Mouse (Mus musculus) limb, embryonic 11.5 days (tissue): ENCODE data around the gene Tep1. TPM values are rescaled to one million over a fixed set of nuclear protein-coding genes. Genes with fewer than 3 reads are reported as not detected.
A peak's percentile ranks its signal among the peaks of the same experiment; 100 is the strongest.
"Not testable (repeated sequence)": the region's sequence is repeated elsewhere in the genome, so short reads cannot be mapped to it uniquely, and the experiment has no call there.

ENCODE experiments used
- ATAC-seq: fragments of 200-750 bp; cut with Nextera tagmentation; 2 replicates; pipeline ENCODE4 v1.8.0; 2017; ENCODE audit warnings: low read depth; ENCODE audit not compliant: insufficient number of reproducible peaks, low FRiP score, low TSS enrichment
- DNase-seq: peaks from one replicate; pipeline ENCODE4 v3.0.0-alpha.2; 2015; ENCODE audit warnings: low spot score
- H3K27ac ChIP-seq: fragments of 300-500 bp; sonication (generic); replicated peaks from 2 replicates; pipeline ENCODE4 v1.5.1; 2014; ENCODE audit warnings: low read depth, mild to moderate bottlenecking, low read length
- H3K27me3 ChIP-seq: fragments of 300-500 bp; sonication (generic); 2 replicates; pipeline ENCODE4 v1.6.1; 2014; ENCODE audit warnings: mild to moderate bottlenecking, low read length, mixed read lengths; ENCODE audit not compliant: control insufficient read depth, insufficient read depth
- H3K36me3 ChIP-seq: fragments of 300-500 bp; sonication (generic); 2 replicates; pipeline ENCODE4 v1.6.1; 2014; ENCODE audit warnings: mild to moderate bottlenecking, low read length, moderate library complexity, mixed read lengths; ENCODE audit not compliant: control insufficient read depth, insufficient read depth
- H3K4me1 ChIP-seq: fragments of 300-500 bp; sonication (generic); 2 replicates; pipeline ENCODE4 v1.6.1; 2014; ENCODE audit warnings: low read length, mixed read lengths; ENCODE audit not compliant: control insufficient read depth, insufficient read depth
- H3K4me2 ChIP-seq: fragments of 300-500 bp; sonication (generic); 2 replicates; pipeline ENCODE4 v1.6.1; 2014; ENCODE audit warnings: low read depth, mild to moderate bottlenecking, moderate library complexity; ENCODE audit not compliant: severe bottlenecking
- H3K4me3 ChIP-seq: fragments of 300-500 bp; sonication (generic); 2 replicates; pipeline ENCODE4 v1.5.1; 2014; ENCODE audit warnings: low read depth, low read length
- H3K9ac ChIP-seq: fragments of 300-500 bp; sonication (generic); 2 replicates; pipeline ENCODE4 v1.6.1; 2014; ENCODE audit warnings: mild to moderate bottlenecking, low read length
- H3K9me3 ChIP-seq: fragments of 300-500 bp; sonication (generic); 2 replicates; pipeline ENCODE4 v1.6.1; 2016; ENCODE audit warnings: low read length; ENCODE audit not compliant: control insufficient read depth
- WGBS: fragments of 180-500 bp; shearing (Covaris S2); extraction: QIAGEN DNeasy Blood & Tissue Kit; methylation state at CpG from one replicate; pipeline ENCODE4 v1.1.7; 2014; 5-methylcytosine and 5-hydroxymethylcytosine counted together
- polyA plus RNA-seq: library from polyadenylated mRNA; unstranded; fragments of >200 nt; fragmentation: Nextera tagmentation; extraction: Ambion mirVana; gene quantifications from 2 replicates; pipeline ENCODE4 v1.2.1, GENCODE M21; 2014

The Tep1 gene
- polyA plus RNA-seq, 1 experiment from 2014 or later, result 5.2 TPM

DNA sequence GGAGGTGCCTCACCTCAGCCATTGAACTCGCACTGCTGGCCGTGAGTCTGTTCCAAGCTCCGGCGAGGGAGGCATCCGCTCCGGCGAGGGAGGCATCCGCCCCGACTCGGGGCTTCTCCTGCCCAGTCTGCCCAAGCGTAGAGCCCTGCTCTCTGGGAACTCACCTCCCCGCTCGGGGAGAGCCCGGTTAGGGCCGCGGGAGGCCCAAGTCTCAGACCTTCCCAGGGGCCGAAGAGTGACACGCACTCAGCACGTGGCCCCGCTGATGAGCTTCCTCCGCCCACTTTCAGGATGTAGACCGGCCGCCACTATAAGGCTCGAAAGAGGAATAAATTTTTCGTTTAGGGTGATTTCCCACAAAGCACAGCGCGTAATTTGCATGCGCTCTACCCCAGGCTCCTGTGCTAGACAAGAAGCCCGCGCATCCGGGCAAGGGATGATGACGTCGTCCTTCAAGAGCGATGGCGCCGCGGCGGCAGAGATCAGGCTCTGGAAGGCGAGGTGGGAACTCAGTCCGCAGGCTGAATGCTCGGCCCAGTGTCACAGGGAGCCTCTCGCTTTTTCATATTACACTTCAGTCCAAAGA lies 62.8 kb downstream of the Tep1 start, which contains the start of the genes Ccnb1ip1 and Parp2:
Ccnb1ip1 (minus strand) TSS at position 246 of the 586 bp plus-strand sequence.
Parp2 (plus strand) TSS at position 355 of the 586 bp plus-strand sequence.
- no peaks in the 10 kb centered on the region for H3K4me1 ChIP-seq
- H3K9ac ChIP-seq, result peak within 1 kb of the TSS; percentile 68
- under 1% methylated on average over 42 of the region's 42 CpGs for WGBS
- peak within 1 kb of the TSS; percentile 48 for H3K4me2 ChIP-seq
- H3K27me3 ChIP-seq, result no peaks in the 10 kb centered on the region
- H3K27ac ChIP-seq, result peak within 1 kb of the TSS; percentile 68; the same call in 1 of the 2 replicates
- H3K36me3 ChIP-seq, result no peaks in the 10 kb centered on the region
- peak; percentile 98 for DNase-seq
- no peaks in the 10 kb centered on the region for H3K9me3 ChIP-seq
- ATAC-seq, result peak; percentile 99
- peak within 1 kb of the TSS; percentile 33 for H3K4me3 ChIP-seq

DNA sequence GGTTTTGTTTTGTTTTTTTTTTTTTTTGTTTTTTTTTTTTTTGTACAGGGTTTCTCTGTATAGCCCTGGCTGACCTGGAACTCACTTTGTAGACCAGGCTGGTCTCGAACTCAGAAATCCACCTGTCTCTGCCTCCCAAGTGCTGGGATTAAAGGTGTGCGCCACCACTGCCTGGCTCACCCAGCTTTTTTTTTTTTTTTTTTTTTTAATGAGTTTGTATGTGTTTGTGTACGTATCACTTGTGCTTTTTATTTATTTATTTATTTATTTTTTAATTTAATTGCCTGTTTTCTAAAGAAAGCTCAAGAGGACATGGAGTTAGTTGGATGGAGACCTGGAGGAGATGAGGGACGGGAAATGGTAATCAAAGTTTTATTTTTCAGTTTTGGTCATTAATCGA lies 63.9 kb downstream of the Tep1 start:
- DNase-seq, H3K4me1 ChIP-seq, H3K27ac ChIP-seq, H3K9ac ChIP-seq, H3K4me2 ChIP-seq, H3K9me3 ChIP-seq, H3K36me3 ChIP-seq, ATAC-seq, H3K4me3 ChIP-seq, H3K27me3 ChIP-seq: not testable (repeated sequence)
- 90% methylated on average over 5 of the region's 5 CpGs for WGBS

DNA sequence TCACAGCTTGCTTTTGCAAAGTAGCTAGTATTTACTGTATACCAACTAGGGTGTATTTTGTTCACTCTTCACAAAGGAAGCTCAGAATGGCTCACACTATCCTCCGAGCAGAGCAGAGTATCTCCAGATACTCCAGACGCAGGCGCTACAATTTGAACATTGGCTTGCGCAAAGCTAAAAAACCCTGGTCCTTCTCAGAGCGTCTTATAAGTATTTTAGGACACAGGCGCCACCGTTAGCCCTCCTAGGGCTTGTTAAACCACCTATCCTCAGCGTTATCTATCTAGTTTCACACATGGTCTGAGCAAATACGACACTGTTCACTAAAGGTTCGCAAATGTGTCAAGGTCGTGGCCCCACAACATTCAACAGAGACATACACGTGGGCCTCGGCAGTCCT lies 65.7 kb downstream of the Tep1 start:
- no peak for DNase-seq
- no peak overlapping the region for H3K4me2 ChIP-seq
- no peak for ATAC-seq

DNA sequence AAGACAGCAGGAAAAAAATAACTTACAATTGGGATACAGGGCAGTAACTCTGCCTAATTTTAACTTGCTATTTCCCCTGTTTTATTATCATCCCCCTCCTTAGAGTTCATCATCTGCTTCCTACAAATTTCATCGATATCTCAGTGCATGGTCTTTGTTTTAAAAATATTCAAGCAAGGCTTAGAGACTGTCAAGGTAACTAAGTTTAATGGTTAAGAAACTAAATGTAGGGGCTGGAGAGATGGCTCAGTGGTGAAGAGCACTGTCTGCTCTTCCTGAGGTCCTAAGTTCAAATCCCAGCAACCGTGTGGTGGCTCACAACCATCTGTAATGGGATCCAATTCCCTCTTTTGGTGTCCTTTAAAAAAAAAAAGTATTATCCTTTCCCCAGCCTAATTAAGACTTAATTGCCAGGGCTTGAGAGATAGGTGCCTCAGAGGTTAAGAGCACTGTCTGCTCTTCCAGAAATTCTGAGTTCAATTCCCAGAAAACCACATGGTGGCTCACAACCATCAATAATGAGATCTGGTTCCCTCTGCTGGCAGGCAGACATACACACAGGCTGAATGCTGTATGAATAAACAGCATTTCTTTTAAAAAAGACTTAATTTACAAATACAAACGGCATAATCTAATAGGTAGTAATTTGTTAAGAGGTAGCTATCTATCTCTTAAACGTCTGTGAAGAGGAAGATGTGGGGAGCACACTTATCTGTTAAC lies 67.4 kb downstream of the Tep1 start:
- ATAC-seq (no peak), DNase-seq (no peak)
- Histone ChIP-seq H3K9ac (no peak overlapping the region), H3K4me2 (no peak overlapping the region), H3K27ac (no peak overlapping the region), H3K9me3 (no peaks in the 10 kb centered on the region), H3K27me3 (no peaks in the 10 kb centered on the region), H3K4me1 (no peaks in the 10 kb centered on the region), H3K4me3 (no peak overlapping the region), H3K36me3 (no peaks in the 10 kb centered on the region)
- 68% methylated on average over 4 of the region's 4 CpGs for WGBS

More for the DNA sequence above, 65.7 kb downstream of the Tep1 start:
- WGBS, result 71% methylated on average over 13 of the region's 13 CpGs
- Histone ChIP-seq H3K9ac (no peak overlapping the region), H3K27ac (no peak overlapping the region), H3K4me3 (no peak overlapping the region), H3K27me3 (no peaks in the 10 kb centered on the region), H3K9me3 (no peaks in the 10 kb centered on the region), H3K36me3 (no peaks in the 10 kb centered on the region), H3K4me1 (no peaks in the 10 kb centered on the region)

DNA sequence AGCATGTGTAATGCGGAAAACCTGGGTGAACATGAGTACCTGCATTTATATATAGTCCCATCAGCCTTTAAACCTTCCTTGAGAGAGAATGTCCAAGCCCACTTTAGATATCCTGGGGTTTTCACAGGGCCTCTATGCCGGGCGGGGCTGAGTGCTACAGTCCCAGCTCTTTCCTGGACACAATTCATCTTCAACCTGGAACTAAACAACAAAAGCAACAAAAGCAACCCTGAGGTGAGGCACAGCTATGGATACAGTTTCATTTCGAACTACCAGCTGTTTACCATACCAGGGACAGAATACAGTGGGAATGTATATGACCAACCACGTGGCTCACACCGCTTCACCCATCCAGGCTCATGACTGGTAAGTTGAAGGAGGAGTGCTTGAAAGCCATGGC lies 67.9 kb downstream of the Tep1 start:
- H3K4me1 ChIP-seq, result no peaks in the 10 kb centered on the region
- H3K36me3 ChIP-seq, result no peaks in the 10 kb centered on the region
- DNase-seq (no peak), ATAC-seq (no peak)
- WGBS, result 90% methylated on average over 6 of the region's 6 CpGs
- H3K9ac ChIP-seq, result no peak overlapping the region
- no peak overlapping the region for H3K4me2 ChIP-seq
- no peaks in the 10 kb centered on the region for H3K9me3 ChIP-seq
- H3K27ac ChIP-seq, result no peak overlapping the region
- no peak overlapping the region for H3K4me3 ChIP-seq
- H3K27me3 ChIP-seq, result no peaks in the 10 kb centered on the region

DNA sequence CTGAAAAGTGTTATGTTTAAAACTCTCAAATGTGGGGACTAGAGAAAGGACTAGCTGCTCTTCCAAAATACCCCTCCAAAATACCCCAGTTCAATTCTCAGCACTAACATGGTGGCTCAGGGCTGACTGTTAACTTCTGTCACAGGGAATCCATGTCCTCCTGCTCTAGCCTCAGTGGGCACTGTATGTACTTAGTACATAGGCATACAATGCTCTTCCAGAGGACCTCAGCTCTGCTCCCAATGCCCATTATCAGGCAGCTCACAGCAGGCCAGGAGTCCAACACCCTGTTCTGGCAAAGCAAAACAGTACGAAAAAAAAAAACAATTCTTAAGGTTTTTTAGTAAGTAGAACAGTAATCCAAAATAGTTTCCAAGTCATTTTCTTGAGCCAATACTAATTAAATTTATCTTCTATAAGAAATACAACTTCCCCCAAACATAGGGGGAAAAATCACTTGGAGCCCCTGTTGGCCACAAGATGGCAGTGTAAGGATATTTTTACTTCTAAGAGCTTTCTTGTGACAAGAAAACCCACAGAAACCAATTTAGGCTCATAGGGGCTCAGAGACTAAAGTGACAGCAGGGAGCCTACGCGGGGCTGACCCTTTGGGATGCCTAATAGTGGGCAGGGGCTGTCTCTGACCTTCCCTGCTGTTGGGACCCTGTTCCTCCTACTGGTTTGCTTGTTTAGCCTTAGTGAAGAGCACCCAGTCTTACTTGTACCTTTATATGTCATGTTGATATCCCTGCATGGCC lies 70.7 kb downstream of the Tep1 start:
- H3K27ac ChIP-seq, result no peak overlapping the region
- no peaks in the 10 kb centered on the region for H3K4me1 ChIP-seq
- ATAC-seq, result no peak
- no peak overlapping the region for H3K9ac ChIP-seq
- no peaks in the 10 kb centered on the region for H3K9me3 ChIP-seq
- no peaks in the 10 kb centered on the region for H3K36me3 ChIP-seq
- H3K4me2 ChIP-seq, result no peak overlapping the region
- no peak overlapping the region for H3K4me3 ChIP-seq
- no peaks in the 10 kb centered on the region for H3K27me3 ChIP-seq
- DNase-seq, result peak; percentile 42
- WGBS, result 4% methylated on average over 3 of the region's 3 CpGs

DNA sequence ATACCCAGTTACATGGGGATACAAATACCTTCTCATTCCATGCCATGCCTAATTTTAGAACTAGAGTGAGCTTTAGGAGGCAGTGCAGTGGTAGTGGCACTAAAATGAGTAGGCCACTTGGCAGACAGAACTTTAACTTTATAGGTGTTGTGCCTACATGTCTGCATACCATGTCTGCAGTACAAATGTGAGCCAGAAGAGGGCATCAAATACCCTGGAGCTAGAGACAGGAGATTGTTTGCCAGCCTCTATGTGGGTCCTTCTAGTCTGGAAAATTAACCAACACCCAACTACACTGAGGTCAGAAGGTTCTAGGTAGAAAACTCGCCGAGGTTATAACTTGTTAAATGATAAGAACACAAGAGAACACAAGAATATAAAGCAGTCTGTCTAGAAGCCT lies 71.8 kb downstream of the Tep1 start:
- 68% methylated on average over 2 of the region's 2 CpGs for WGBS
- H3K4me3 ChIP-seq, result no peak overlapping the region
- H3K4me2 ChIP-seq, result no peak overlapping the region
- DNase-seq (peak; percentile 36), ATAC-seq (no peak)
- H3K9me3 ChIP-seq, result no peaks in the 10 kb centered on the region
- no peaks in the 10 kb centered on the region for H3K4me1 ChIP-seq
- no peaks in the 10 kb centered on the region for H3K36me3 ChIP-seq
- H3K9ac ChIP-seq, result no peak overlapping the region
- H3K27me3 ChIP-seq, result no peaks in the 10 kb centered on the region
- no peak overlapping the region for H3K27ac ChIP-seq

DNA sequence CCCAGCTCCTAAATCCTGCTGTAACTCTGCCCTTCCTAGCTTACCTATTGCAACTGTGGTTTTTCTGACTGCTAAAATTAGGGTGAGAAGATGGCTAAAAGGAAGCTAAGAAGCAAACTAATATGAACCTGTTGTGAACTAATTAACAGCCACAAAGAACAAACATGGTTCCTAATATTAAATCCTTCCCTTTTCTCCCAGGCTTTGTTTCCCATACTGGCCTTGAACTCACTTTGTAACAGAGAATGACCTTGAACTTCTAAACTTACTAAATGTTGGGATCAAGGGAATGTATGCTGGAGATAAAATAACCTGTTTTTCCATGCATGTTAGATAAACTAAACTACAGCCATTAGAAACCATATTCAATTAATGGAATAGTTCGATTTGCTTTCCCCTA lies 73.9 kb downstream of the Tep1 start:
- Histone ChIP-seq H3K9ac (no peak overlapping the region), H3K36me3 (no peaks in the 10 kb centered on the region), H3K4me1 (no peaks in the 10 kb centered on the region), H3K9me3 (no peaks in the 10 kb centered on the region), H3K27ac (no peak overlapping the region), H3K4me3 (no peak overlapping the region), H3K4me2 (no peak overlapping the region), H3K27me3 (no peaks in the 10 kb centered on the region)
- ATAC-seq (no peak), DNase-seq (no peak)
- WGBS, result 84% methylated on average over 1 of the region's 1 CpGs
